Mouse (Mus musculus) kidney, adult 2 months (tissue): ENCODE results near the gene AC131692.1.

Experiments used
- CTCF ChIP-seq: fragments of 200-500 bp; conservative IDR thresholded peaks from 2 replicates; pipeline ENCODE4 v1.5.1; 2011; ENCODE audit warnings: low read depth, mild to moderate bottlenecking, control low read depth, low read length, moderate library complexity, mixed read lengths; ENCODE audit not compliant: insufficient read depth, insufficient read length
- POLR2A ChIP-seq: fragments of 200-500 bp; IDR thresholded peaks from one replicate; pipeline ENCODE4 v1.6.1; 2011; ENCODE audit warnings: low read depth, low read length, control low read depth

DNA sequence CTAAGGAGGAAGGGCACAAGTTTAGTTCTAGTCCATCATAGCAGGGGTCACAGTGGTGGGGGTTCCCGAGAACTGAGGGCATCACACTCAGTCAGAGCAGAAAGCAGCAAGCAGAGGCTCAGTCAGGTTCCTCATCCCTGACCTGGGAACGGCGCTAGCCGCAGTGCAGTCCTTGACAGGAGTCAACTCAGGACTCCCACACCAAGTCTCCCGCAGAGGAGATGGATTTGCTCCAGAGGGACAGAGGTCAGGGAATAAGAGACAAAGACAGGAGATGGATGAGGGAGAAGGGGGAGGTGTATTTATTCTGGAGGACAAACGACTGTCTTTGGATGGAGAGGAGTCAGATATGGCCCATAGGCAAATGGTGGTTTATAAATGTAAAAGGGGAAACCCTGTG lies 18.9 kb downstream of the AC131692.1 start:
- TF ChIP-seq POLR2A (no peak), CTCF (no peak)
